In the genomic region with DNA sequence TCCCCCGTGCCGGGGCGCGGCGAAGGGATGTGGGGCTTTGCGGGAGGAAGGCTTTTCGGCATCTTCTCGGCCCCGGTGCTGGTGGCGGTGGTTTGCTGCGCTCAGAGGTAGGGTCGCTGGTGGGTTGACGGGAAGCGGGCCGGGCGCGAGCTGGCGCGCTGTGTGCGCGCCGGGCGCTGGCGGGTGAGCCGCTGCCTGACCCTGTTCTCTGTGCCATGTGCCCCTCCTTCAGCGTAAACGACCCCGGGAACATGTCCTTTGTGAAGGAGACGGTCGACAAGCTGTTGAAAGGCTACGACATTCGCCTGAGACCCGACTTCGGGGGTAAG, we compare ENCODE assay signal across 9 mouse cellular contexts.
DNase-seq lines count a peak whose midpoint lies in the region; ATAC-seq lines count a peak whose summit lies in the region.
"Had no signal": no experiment of that assay in that cellular context is flagged by ENCODE, and none has a peak within 500 bp of the region (broad histone marks: within the 10 kb centered on the region; RNA-seq: fewer than 3 reads in every experiment).

No protein-coding gene starts in this region.

- H3K9me3 ChIP-seq in forebrain, embryonic 15.5 days, result no peaks in the 10 kb centered on the region
- H3K9me3 ChIP-seq in liver, embryonic 11.5 days (ENCODE audit: control insufficient read depth, low read length), result no peaks in the 10 kb centered on the region

- H3K36me3 ChIP-seq in forebrain, embryonic 15.5 days, result no peaks in the 10 kb centered on the region
- H3K36me3 ChIP-seq in liver, embryonic 11.5 days (ENCODE audit: control insufficient read depth, insufficient read depth, low read length), result no peaks in the 10 kb centered on the region

- H3K4me2 ChIP-seq in forebrain, embryonic 15.5 days (replicated peaks), result peak overlapping the region; percentile 94
- H3K4me2 ChIP-seq in liver, embryonic 11.5 days, result peak overlapping the region; percentile 81

- under 1% methylated on average over 34 of the region's 34 CpGs for WGBS in forebrain, embryonic 15.5 days
- under 1% methylated on average over 29 of the region's 34 CpGs for WGBS in liver, embryonic 11.5 days

- peaks cover 17% of the 10 kb centered on the region for H3K4me1 ChIP-seq in forebrain, embryonic 15.5 days
- no peaks in the 10 kb centered on the region for H3K4me1 ChIP-seq in liver, embryonic 11.5 days (replicated peaks; ENCODE audit: control insufficient read depth, insufficient read depth, low read length)

- ATAC-seq in frontal cortex, adult (ENCODE audit: low TSS enrichment), result peak; percentile 35; the same call in 1 of the 2 replicates
- ATAC-seq in forebrain, embryonic 15.5 days (replicated peaks), result peak; percentile 83
- ATAC-seq in liver, embryonic 11.5 days (replicated peaks; ENCODE audit: low FRiP score), result peak; percentile 42
- ATAC-seq: CD4-positive, CD25-positive, alpha-beta regulatory T cell, adult 4 months had no signal

- peak overlapping the region; percentile 76 for H3K9ac ChIP-seq in forebrain, embryonic 15.5 days (replicated peaks)
- no peak overlapping the region for H3K9ac ChIP-seq in liver, embryonic 11.5 days (ENCODE audit: low read depth, low read length)

- peak overlapping the region; percentile 74 for H3K4me3 ChIP-seq in forebrain, embryonic 15.5 days
- H3K4me3 ChIP-seq in liver, embryonic 11.5 days (ENCODE audit: low read depth, low read length), result peak overlapping the region; percentile 53

- H3K27me3 ChIP-seq in forebrain, embryonic 15.5 days, result 0 out of 2 replicates have a peak, but pooled peaks cover 4% of the 10 kb centered on the region
- H3K27me3 ChIP-seq in liver, embryonic 11.5 days (replicated peaks; ENCODE audit: control insufficient read depth, insufficient read depth, low read length), result peaks cover 34% of the 10 kb centered on the region

- no peak for DNase-seq in frontal cortex, postnatal 36 days (ENCODE audit: low spot score in 2 of 2)
- DNase-seq in 3134 (ENCODE audit: extremely low read depth, insufficient read length, low spot score), result peak; percentile 2
- no peak for DNase-seq in liver, embryonic 11.5 days (ENCODE audit: low spot score)
- no peak for DNase-seq in urinary bladder, postnatal 10 days (ENCODE audit: low spot score)
- DNase-seq in adrenal gland, adult (ENCODE audit: inconsistent age in 2 of 2, low spot score in 1 of 2), result no peak
- DNase-seq in kidney, adult 11 months, result no peak

- H3K27ac ChIP-seq in forebrain, embryonic 15.5 days (replicated peaks), result peak overlapping the region; percentile 86
- H3K27ac ChIP-seq in liver, embryonic 11.5 days (ENCODE audit: low read depth, low read length), result no peak overlapping the region
